Mouse (Mus musculus) stomach, embryonic 14.5 days (tissue): Measurements from ENCODE around the gene Prr32. TPM values are rescaled to one million over a fixed set of nuclear protein-coding genes. Genes with fewer than 3 reads are reported as not detected.

Source experiments
- ATAC-seq: fragments of 200-750 bp; cut with Nextera tagmentation; 2 replicates; pipeline ENCODE4 v1.8.0; 2017; ENCODE audit warnings: low read depth, moderate TSS enrichment; ENCODE audit not compliant: insufficient number of reproducible peaks, insufficient read depth, low FRiP score
- H3K27ac ChIP-seq: fragments of 300-500 bp; sonication (generic); 2 replicates; pipeline ENCODE4 v1.5.1; 2014; ENCODE audit warnings: mild to moderate bottlenecking, low read length, moderate library complexity, mixed read lengths
- H3K27me3 ChIP-seq: fragments of 300-500 bp; sonication (generic); 2 replicates; pipeline ENCODE4 v1.6.1; 2014; ENCODE audit warnings: low read length, control low read depth, mixed read lengths; ENCODE audit not compliant: control insufficient read depth, insufficient read depth
- H3K36me3 ChIP-seq: fragments of 300-500 bp; sonication (generic); 2 replicates; pipeline ENCODE4 v1.6.1; 2014; ENCODE audit warnings: mild to moderate bottlenecking, control low read depth, low read length, moderate library complexity, mixed read lengths; ENCODE audit not compliant: control insufficient read depth, insufficient read depth
- H3K4me1 ChIP-seq: fragments of 300-500 bp; sonication (generic); 2 replicates; pipeline ENCODE4 v1.6.1; 2014; ENCODE audit warnings: low read length, control low read depth, mixed read lengths; ENCODE audit not compliant: control insufficient read depth, insufficient read depth
- H3K4me2 ChIP-seq: fragments of 300-500 bp; sonication (generic); replicated peaks from 2 replicates; pipeline ENCODE4 v1.6.1; 2014; ENCODE audit warnings: low read depth, low read length, control low read depth
- H3K4me3 ChIP-seq: fragments of 300-500 bp; sonication (generic); 2 replicates; pipeline ENCODE4 v1.5.1; 2014; ENCODE audit warnings: low read depth, low read length, control low read depth
- H3K9ac ChIP-seq: fragments of 300-500 bp; sonication (generic); replicated peaks from 2 replicates; pipeline ENCODE4 v1.6.1; 2014; ENCODE audit warnings: low read depth, mild to moderate bottlenecking, control low read depth, low read length, moderate library complexity, mixed read lengths
- H3K9me3 ChIP-seq: fragments of 300-500 bp; sonication (generic); 2 replicates; pipeline ENCODE4 v1.6.1; 2016; ENCODE audit warnings: low read depth, low read length, control low read depth; ENCODE audit not compliant: control insufficient read depth
- WGBS: fragments of 180-500 bp; shearing (Covaris S2); extraction: QIAGEN DNeasy Blood & Tissue Kit; methylation state at CpG from one replicate; pipeline ENCODE4 v1.1.7; 2014; 5-methylcytosine and 5-hydroxymethylcytosine counted together
- polyA plus RNA-seq: library from polyadenylated mRNA; unstranded; fragments of >200 nt; fragmentation: Nextera tagmentation; extraction: Ambion mirVana; gene quantifications from 2 replicates; pipeline ENCODE4 v1.2.1, GENCODE M21; 2014

Prr32 gene
- not detected in 2 replicates for polyA plus RNA-seq

DNA sequence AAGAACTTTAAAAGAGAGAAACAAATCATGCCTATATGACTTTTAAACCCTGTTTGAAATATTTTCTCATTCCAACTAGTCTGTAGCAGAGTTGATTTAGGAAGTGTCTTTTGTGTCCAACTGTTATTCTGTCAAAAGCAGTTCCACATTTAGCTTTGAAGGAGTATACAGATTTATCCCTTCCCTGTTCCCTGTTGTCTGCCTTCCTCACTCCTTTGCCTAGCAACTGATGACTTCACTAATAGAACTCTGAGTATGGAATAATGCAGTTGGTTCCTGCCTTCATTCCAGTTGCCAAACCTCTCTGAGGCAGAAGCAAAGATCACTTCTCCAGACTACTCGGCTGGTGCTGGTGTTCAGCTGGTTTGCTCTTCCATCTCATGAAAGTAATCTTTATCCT, at the start of gene Prr32:
Gene Prr32, plus strand, starts transcription at position 301 of the 400 bp plus-strand sequence.
- Histone ChIP-seq H3K4me2 (no peak within 1 kb of the TSS), H3K9me3 (no peaks in the 10 kb centered on the region), H3K27ac (no peak within 1 kb of the TSS), H3K4me3 (no peak within 1 kb of the TSS), H3K36me3 (no peaks in the 10 kb centered on the region), H3K9ac (no peak within 1 kb of the TSS), H3K4me1 (no peaks in the 10 kb centered on the region), H3K27me3 (no peaks in the 10 kb centered on the region)
- no peak for ATAC-seq
- WGBS: 64% methylated on average over 1 of the region's 1 CpGs
